Mouse (Mus musculus) olfactory bulb, adult 2 months (tissue): ENCODE measurements around the gene Slc35c1.

Source experiments
- CTCF ChIP-seq: fragments of 200-500 bp; IDR thresholded peaks from 2 replicates; pipeline ENCODE4 v1.5.1; 2012; ENCODE audit warnings: low read depth, mild to moderate bottlenecking, low read length, moderate library complexity; ENCODE audit not compliant: insufficient read depth
- POLR2A ChIP-seq: fragments of 200-500 bp; IDR thresholded peaks from 2 replicates; pipeline ENCODE4 v1.6.1; 2012; ENCODE audit warnings: mild to moderate bottlenecking, low read depth, low read length, moderate library complexity; ENCODE audit not compliant: insufficient read depth

DNA sequence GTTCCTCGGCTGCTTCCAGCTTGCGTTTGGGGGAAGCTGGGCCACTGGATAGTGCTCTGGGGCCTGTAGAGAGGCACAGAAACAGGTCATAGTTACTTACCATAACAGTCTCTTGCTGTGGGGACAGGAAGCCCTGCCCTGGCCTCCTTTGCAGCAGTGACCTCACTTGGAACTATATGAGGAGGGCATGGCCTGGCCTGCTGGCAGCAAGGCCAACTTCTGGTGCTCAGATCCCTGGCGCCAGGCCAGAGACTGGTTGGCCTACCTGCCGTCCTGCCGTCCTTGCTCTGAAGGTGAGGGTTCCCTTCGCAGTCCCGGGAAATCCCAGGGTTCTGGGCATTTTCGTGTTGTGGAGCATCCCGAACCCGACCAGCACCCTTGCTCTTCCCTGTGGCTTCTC, 48.6 kb downstream of the Slc35c1 start:
- TF ChIP-seq POLR2A (no peak), CTCF (no peak)
